Mouse (Mus musculus) urinary bladder, postnatal 25 days (tissue): ENCODE data around the gene Yap1.

Experiments
- DNase-seq: peaks from one replicate; pipeline ENCODE4 v3.0.0; 2022; ENCODE audit warnings: low spot score

The Yap1 gene

GRCm38 (mm10) chr9:7977587-7977986 is 26.8 kb downstream of the Yap1 start:
- DNase-seq, result no peak

GRCm38 (mm10) chr9:7971993-7972392 is 32.4 kb downstream of the Yap1 start:
- no peak for DNase-seq

- no peak for DNase-seq
These were observed 36.4 kb downstream of the Yap1 start for GRCm38 (mm10) chr9:7967980-7968379.

- no peak for DNase-seq
These were observed 38.8 kb downstream of the Yap1 start for GRCm38 (mm10) chr9:7965590-7965989.

GRCm38 (mm10) chr9:7963867-7964266 is 40.5 kb downstream of the Yap1 start:
- DNase-seq, result no peak

GRCm38 (mm10) chr9:7962915-7963314 is 41.5 kb downstream of the Yap1 start:
- DNase-seq, result no peak

- DNase-seq, result peak; percentile 12
These were observed 42.8 kb downstream of the Yap1 start for GRCm38 (mm10) chr9:7961366-7962160.

GRCm38 (mm10) chr9:7960382-7960781 is 44.0 kb downstream of the Yap1 start:
- peak; percentile 26 for DNase-seq

- DNase-seq, result no peak
These were observed 45.1 kb downstream of the Yap1 start for GRCm38 (mm10) chr9:7959301-7959700.

GRCm38 (mm10) chr9:7958025-7958593 is 46.3 kb downstream of the Yap1 start:
- no peak for DNase-seq

- no peak for DNase-seq
These were observed 47.0 kb downstream of the Yap1 start for GRCm38 (mm10) chr9:7957407-7957806.

GRCm38 (mm10) chr9:7956400-7956799 is 48.0 kb downstream of the Yap1 start:
- no peak for DNase-seq

GRCm38 (mm10) chr9:7952886-7953285 is 51.5 kb downstream of the Yap1 start:
- DNase-seq, result no peak

GRCm38 (mm10) chr9:7950211-7950644 is 54.2 kb downstream of the Yap1 start:
- no peak for DNase-seq

GRCm38 (mm10) chr9:7947946-7948345 is 56.5 kb downstream of the Yap1 start:
- DNase-seq, result no peak

GRCm38 (mm10) chr9:7943796-7944462 is 60.5 kb downstream of the Yap1 start:
- DNase-seq, result no peak

- DNase-seq, result no peak
These were observed 61.7 kb downstream of the Yap1 start for GRCm38 (mm10) chr9:7942701-7943100.

GRCm38 (mm10) chr9:7940075-7940474 is 64.3 kb downstream of the Yap1 start:
- no peak for DNase-seq

- DNase-seq, result no peak
These were observed 70.0 kb downstream of the Yap1 start for GRCm38 (mm10) chr9:7934419-7934818.

GRCm38 (mm10) chr9:7929552-7929951 is 74.8 kb downstream of the Yap1 start:
- no peak for DNase-seq

- no peak for DNase-seq
These were observed 75.5 kb downstream of the Yap1 start for GRCm38 (mm10) chr9:7928866-7929265.

GRCm38 (mm10) chr9:7928207-7928793 is 76.1 kb downstream of the Yap1 start:
- DNase-seq, result no peak

GRCm38 (mm10) chr9:7914925-7915324 is 89.5 kb downstream of the Yap1 start:
- no peak for DNase-seq
